Mouse (Mus musculus) kidney, postnatal 25 days (tissue): ENCODE data around the gene Defb23.
A peak's percentile ranks its signal among the peaks of the same experiment; 100 is the strongest.
"Not testable (repeated sequence)": the region's sequence is repeated elsewhere in the genome, so short reads cannot be mapped to it uniquely, and the experiment has no call there.

Source experiments
- DNase-seq, 2 experiments: peaks; one replicate each; pipeline ENCODE4 v3.0.0; 2021; ENCODE audit warnings: mixed read lengths in 2 of 2

Defb23 gene

DNA sequence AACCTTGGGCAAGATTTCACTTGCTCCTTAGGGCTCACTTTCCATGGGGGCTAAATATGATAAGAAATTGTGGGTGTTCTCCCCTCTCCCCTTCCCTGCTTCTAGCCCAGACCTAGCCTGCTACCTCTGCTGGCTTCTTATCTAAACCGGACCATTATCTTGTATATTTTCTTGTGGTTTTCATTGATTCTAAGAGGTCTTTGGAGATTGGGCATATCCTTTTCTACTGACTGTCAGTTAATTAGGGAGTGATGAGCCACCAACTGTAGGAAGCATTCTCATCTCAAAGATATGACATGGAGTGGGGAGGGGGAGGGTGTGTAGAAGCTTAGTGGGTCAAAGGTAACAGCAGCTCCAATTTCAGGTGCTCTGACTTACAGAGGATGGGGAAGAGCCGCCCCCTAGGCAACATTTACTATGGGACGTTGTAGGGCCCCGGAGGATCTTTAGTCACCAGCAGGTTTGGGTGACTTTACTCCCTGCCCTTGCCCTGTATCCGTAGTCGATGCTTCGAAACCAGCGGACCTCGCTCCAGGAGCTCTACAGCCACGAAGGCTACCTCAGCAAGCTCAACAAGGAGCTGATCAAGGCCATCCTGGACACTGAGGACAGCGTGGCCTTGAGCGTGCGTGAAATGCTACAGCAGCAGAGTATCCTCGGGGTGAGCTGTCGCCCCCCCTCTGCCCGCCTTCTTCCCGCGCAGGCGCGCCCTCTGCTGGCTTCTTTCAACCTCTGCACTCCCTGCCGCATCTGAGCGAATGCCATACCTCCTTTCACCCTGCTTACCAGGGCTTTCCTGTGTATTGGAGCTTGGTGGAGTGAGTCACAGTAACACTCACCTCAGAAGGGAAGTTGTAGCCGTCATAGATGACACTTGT, 27.2 kb downstream of the Defb23 start:
- peak; percentile 83 to 86 for DNase-seq

DNA sequence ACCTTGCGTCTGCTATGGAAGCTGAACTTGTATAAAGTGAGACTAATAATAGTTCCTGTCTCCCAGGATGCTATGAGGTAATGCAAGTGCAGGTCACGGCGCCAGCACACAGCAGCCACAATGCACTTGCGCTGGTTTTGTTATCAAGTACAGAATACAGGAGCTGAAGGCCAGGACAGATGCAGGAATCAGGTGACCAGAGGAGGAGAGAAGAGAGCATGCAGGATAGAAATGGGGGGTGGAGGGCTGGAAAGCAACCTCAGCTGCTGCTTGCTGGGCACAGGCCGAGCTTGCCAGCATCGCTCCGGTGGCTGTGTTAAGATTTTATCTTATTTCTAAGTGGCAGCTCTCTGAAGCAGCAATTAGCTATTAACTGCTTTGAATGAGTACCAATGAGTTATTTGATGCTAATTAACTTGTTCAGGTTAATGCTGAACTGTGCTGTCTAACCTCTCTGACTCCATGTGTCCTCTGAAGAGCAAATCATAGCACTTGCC, 28.0 kb downstream of the Defb23 start:
- DNase-seq: peak; percentile 53 to 75

GRCm38 (mm10) chr2:152428481-152428880, 35.9 kb downstream of the Defb23 start:
- not testable (repeated sequence) for DNase-seq

DNA sequence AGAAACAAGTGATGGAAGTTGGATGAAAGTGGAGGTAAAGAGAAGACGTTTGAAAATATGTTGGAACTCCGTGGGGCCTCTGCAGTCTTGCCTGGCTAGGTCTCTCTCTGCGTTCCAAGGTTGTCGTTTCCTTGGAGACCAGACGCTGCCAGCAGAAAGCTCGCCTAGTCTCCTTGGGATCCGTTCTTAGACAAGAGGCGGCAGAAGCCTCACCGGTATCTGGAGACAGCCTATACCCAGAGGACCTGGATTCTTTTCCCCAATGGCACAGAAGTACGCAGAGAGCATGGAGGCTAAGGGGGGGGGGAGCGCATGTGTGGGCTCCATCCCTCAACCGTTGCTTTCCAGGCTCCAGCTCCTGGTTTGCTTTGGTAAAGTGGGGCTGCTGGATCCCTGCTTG, 36.9 kb downstream of the Defb23 start:
- peak in 1 of 2 experiments; percentile 34 for DNase-seq

DNA sequence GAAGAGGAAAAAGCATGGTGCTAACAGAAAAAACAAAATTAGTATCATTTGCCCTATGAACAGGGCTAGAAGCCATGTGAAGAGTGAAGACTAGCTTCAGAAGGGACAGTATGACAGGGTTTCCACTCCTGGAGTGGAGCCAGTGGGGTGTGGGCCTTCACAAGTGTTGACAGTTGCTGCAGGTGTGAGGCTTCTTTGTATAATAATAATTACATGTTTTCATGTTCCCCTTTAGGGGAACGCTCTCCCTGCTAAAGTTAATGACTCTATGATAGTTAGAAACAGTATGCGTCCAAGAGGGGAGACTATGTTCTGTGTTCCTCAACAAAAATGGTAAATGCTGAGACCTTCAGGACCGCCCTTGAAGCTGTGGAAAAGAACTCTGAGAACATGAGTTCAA, 48.6 kb downstream of the Defb23 start:
- DNase-seq: peak in 1 of 2 experiments; percentile 30

DNA sequence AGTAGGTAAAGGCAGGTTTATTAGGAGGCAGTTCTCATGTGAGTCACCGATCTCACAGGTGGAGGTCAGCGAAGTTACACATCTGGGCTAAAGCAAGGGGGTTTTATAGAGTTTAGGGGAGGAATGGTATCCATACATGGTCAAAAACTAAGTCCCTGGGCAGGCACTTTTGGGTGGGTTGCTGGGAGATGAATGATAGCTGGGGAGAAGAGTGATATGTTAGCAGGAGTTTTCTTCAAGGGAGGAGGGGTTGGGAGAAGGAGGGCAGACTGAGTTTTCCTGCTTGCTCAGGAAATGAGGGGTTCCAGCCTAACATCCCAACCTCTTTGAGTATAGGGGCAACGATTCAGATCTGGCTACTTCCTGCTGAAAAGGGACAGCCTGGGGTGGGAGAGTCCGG, 49.1 kb downstream of the Defb23 start, which contains the start of gene 6820408C15Rik:
6820408C15Rik (plus strand) TSS at position 301 of the 400 bp plus-strand sequence.
- no peak for DNase-seq

DNA sequence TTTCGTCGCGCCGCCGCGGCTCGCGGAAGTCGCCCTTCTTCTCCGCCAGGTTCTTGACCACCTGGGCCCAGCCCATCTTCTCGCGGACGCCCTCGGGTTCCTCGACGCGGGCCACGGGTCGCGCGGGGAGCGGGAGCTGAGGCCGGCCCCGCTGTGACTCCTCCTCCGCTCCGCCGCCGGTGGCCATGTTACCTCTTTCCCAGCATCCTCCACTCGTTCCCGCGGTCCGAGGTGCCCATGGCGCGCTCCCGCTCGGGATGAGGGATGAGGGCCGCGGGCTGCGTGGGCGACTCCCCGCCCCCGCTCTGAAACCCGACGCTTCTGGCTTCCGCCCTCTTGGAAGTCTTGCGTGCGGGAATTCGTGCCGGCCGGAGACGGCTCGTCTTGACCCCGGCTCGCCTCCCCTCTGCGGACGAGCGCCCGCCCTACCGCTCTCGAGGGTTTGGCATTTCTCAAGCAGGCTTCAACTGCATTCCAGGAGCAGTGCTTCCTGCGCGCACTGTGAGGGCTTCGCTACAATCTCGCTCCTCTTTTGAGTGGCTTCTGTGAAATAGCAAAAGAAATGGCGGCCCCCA, 49.7 kb downstream of the Defb23 start, which contains the start of gene Zcchc3:
Zcchc3 (minus strand) TSS at position 437 of the 575 bp plus-strand sequence.
- peak; percentile 85 to 94 for DNase-seq

DNA sequence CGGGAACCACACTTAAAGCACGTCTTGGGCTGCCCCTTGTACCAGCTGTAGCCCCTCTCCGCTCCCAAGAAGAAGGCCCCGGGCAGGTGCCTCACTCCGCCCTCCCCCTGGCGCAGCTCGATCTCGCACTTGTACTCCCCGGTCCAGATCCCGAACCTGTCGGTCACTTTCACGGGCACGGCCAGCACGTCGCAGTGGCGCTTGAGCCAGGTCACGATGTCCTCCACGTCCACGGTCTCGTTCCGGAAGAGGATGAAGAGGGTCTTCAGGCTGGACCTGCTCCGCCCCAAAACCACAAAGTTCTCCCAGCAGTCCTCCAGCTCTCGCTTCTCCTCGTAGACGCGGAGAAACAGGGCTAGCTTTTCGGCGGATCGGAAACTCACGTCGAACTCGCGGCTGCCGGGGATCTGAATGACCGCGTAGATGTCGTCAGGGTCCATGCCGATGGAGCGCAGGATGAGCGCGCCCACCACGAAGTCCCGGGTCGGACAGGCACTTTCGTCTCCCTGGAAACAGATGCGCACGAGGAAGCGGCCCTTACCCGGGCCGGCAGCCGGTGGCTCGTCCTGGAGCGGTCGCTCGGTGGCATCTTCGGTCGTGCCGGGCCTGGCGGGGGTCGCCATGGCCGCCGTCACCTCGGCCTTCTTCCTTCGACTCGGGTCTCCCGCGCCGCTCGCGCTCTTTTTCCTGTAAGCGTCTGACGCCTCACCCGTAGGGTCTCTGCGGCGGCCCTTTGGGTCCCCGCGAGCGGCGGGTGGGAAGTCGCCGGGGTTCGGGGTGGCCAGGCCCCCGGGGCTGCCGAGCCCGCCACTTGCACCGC, 50.4 kb downstream of the Defb23 start:
- DNase-seq: peak; percentile 36 to 68

GRCm38 (mm10) chr2:152413158-152413764, 51.2 kb downstream of the Defb23 start:
- DNase-seq: peak; percentile 49 to 78

DNA sequence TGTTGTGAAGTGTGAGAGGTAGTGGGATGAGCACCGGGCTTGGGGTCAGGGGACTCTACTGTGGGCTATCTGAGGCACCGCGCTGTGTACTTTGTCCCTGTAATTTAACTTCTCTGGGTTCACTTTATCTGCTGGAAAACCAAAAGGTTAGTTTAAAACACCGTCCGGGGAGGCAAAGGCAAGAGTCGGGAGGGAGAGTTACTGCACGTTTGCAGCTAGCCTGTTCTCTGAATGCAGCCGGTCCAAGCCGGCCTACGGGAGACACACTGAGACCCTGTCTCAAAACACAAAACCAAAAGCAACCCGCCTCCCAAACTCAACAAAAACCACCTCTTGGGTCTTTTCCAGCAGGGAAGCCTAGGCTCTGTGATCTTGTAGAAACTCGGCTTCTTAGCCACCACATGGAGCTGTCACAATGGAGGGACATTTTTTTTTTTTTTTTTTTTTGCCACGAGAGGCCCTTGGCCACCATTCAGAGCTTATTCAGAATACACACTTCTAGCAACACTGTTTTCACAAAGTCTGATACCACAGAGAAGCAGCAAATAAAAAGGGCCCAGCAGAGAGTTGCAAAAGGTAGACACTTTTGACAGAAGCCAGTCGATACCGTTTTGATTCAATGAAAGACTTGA, 51.8 kb downstream of the Defb23 start:
- DNase-seq: peak in 1 of 2 experiments; percentile 34

DNA sequence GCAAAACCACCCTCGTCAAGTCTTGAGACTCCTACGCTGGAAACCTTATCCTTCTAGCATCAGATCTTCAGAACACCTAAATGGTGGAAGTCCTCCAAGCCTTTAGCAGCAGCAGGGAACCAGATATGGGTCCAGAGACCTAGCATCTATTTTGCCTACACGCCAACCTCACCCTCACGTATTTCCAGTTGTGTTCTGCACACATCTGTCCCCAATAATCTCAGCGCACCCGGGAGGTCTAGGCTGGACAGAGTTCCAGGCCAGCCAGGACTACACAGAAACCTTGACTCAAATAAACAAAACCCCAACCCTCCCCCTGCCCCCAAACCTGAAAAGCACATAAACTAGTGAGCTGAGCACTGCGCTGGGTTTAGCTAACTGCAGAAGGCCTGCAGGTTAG, 52.9 kb downstream of the Defb23 start:
- DNase-seq: peak in 1 of 2 experiments; percentile 28

DNA sequence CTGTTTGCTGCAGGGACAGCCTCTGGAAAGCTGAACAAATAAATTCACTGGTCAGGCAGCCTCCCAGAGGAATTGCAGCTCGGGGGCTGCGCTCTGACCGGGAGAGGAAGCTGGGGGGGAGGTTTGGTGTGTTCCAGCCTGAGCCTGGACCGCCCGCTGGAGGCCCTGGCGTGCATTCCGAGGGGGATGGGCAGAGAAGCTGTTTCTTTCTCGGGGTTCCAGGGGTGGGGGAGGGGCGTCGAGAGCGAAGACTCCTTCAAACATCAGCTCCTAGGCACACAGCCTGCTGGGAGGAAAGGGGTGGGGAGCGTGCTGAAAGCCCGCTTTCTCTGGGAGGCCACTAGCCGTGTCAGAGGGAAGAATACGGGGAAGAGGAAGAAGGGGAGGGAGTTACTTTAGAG, 53.4 kb downstream of the Defb23 start:
- DNase-seq: peak; percentile 90 to 92

- DNase-seq: peak in 1 of 2 experiments; percentile 22
Measured at GRCm38 (mm10) chr2:152409781-152410180, 54.6 kb downstream of the Defb23 start.
